8 mouse cellular contexts compared by ENCODE assay signal in genomic region chr7:29317558-29317957, GRCm38 (mm10). TPM values are rescaled to one million over a fixed set of nuclear protein-coding genes. Genes with fewer than 3 reads are reported as not detected.
DNase-seq lines count a peak whose midpoint lies in the region; ATAC-seq lines count a peak whose summit lies in the region.

No protein-coding gene starts in this region.

- H3K9ac ChIP-seq in heart, embryonic 16.5 days (ENCODE audit: low read length): no peak overlapping the region
- H3K9ac ChIP-seq in forebrain, embryonic 15.5 days (replicated peaks): peak overlapping the region; percentile 33; the same call in 1 of the 2 replicates
- no peak overlapping the region for H3K9ac ChIP-seq in liver, embryonic 11.5 days (ENCODE audit: low read depth, low read length)
- no peak overlapping the region for H3K9ac ChIP-seq in stomach, embryonic 15.5 days

- peaks cover 25% of the 10 kb centered on the region for H3K4me1 ChIP-seq in heart, embryonic 16.5 days (ENCODE audit: control insufficient read depth, insufficient read depth, low read length)
- H3K4me1 ChIP-seq in forebrain, embryonic 15.5 days: peaks cover 87% of the 10 kb centered on the region
- peaks cover 64% of the 10 kb centered on the region for H3K4me1 ChIP-seq in liver, embryonic 11.5 days (replicated peaks; ENCODE audit: control insufficient read depth, insufficient read depth, low read length)
- H3K4me1 ChIP-seq in stomach, embryonic 15.5 days: peaks cover 50% of the 10 kb centered on the region

- H3K36me3 ChIP-seq in heart, embryonic 16.5 days (ENCODE audit: control insufficient read depth, insufficient read depth): no peaks in the 10 kb centered on the region
- H3K36me3 ChIP-seq in forebrain, embryonic 15.5 days: peaks cover 20% of the 10 kb centered on the region; the same call in 1 of the 2 replicates
- no peaks in the 10 kb centered on the region for H3K36me3 ChIP-seq in liver, embryonic 11.5 days (ENCODE audit: control insufficient read depth, insufficient read depth, low read length)
- H3K36me3 ChIP-seq in stomach, embryonic 15.5 days: no peaks in the 10 kb centered on the region

- no peaks in the 10 kb centered on the region for H3K9me3 ChIP-seq in heart, embryonic 16.5 days (replicated peaks; ENCODE audit: control insufficient read depth, low read length)
- H3K9me3 ChIP-seq in forebrain, embryonic 15.5 days: no peaks in the 10 kb centered on the region
- no peaks in the 10 kb centered on the region for H3K9me3 ChIP-seq in liver, embryonic 11.5 days (ENCODE audit: control insufficient read depth, low read length)
- no peaks in the 10 kb centered on the region for H3K9me3 ChIP-seq in stomach, embryonic 15.5 days

- 0% methylated on average over 2 of the region's 2 CpGs for WGBS in heart, embryonic 16.5 days
- 3% methylated on average over 2 of the region's 2 CpGs for WGBS in forebrain, embryonic 15.5 days
- WGBS in liver, embryonic 11.5 days: 4% methylated on average over 2 of the region's 2 CpGs
- WGBS in stomach, embryonic 15.5 days: 0% methylated on average over 2 of the region's 2 CpGs

- no peak for DNase-seq in heart, adult 9 months (ENCODE audit: low spot score in 2 of 2)
- peak; percentile 89 for DNase-seq in R1 (ENCODE audit: low read depth, low spot score)
- DNase-seq in liver, embryonic 11.5 days (ENCODE audit: low spot score): peak; percentile 67
- DNase-seq in T-cell, adult 2 months (ENCODE audit: low spot score): no peak
- no peak for DNase-seq in kidney, postnatal 25 days

- peaks cover 21% of the 10 kb centered on the region for H3K27me3 ChIP-seq in heart, embryonic 16.5 days (ENCODE audit: control insufficient read depth, insufficient read depth, low read length)
- H3K27me3 ChIP-seq in forebrain, embryonic 15.5 days: no peaks in the 10 kb centered on the region
- H3K27me3 ChIP-seq in liver, embryonic 11.5 days (replicated peaks; ENCODE audit: control insufficient read depth, insufficient read depth, low read length): no peaks in the 10 kb centered on the region
- no peaks in the 10 kb centered on the region for H3K27me3 ChIP-seq in stomach, embryonic 15.5 days (replicated peaks)

- peak; percentile 33; the same call in 1 of the 2 replicates for ATAC-seq in heart, embryonic 16.5 days (replicated peaks; ENCODE audit: extremely low read depth, insufficient read depth, low FRiP score)
- ATAC-seq in forebrain, embryonic 15.5 days (replicated peaks): peak; percentile 60
- ATAC-seq in liver, embryonic 11.5 days (replicated peaks; ENCODE audit: low FRiP score): no peak
- ATAC-seq in stomach, embryonic 15.5 days (ENCODE audit: insufficient read depth, low FRiP score, low read depth): peak; percentile 20; the same call in 1 of the 2 replicates

- peak overlapping the region; percentile 27; the same call in 1 of the 2 replicates for H3K4me2 ChIP-seq in heart, embryonic 16.5 days (ENCODE audit: low read depth, low read length)
- peak overlapping the region; percentile 33 for H3K4me2 ChIP-seq in forebrain, embryonic 15.5 days (replicated peaks)
- H3K4me2 ChIP-seq in liver, embryonic 11.5 days: peak overlapping the region; percentile 68
- H3K4me2 ChIP-seq in stomach, embryonic 15.5 days: peak overlapping the region; percentile 44

- no peak overlapping the region for H3K4me3 ChIP-seq in heart, embryonic 16.5 days (ENCODE audit: low read length)
- H3K4me3 ChIP-seq in forebrain, embryonic 15.5 days: 0 out of 2 replicates have a peak overlapping the region, but pooled peaks have one; percentile 4
- no peak overlapping the region for H3K4me3 ChIP-seq in liver, embryonic 11.5 days (ENCODE audit: low read depth, low read length)
- H3K4me3 ChIP-seq in stomach, embryonic 15.5 days (replicated peaks): no peak overlapping the region

- no peak overlapping the region for H3K27ac ChIP-seq in heart, embryonic 16.5 days (ENCODE audit: low read length)
- H3K27ac ChIP-seq in forebrain, embryonic 15.5 days (replicated peaks): peak overlapping the region; percentile 98
- peak overlapping the region; percentile 75 for H3K27ac ChIP-seq in liver, embryonic 11.5 days (ENCODE audit: low read depth, low read length)
- H3K27ac ChIP-seq in stomach, embryonic 15.5 days: peak overlapping the region; percentile 82

RNA-seq across cellular contexts. Expression of gene Dpf1, which starts 13.8 kb away (rescaled TPM):
- 2.0 and 3.0 TPM in 2 replicates for polyA plus RNA-seq in heart, embryonic 16.5 days (2015; fragmentation: Nextera tagmentation; extraction: Ambion mirVana)
- polyA plus RNA-seq in forebrain, embryonic 15.5 days (2015; fragmentation: Nextera tagmentation; extraction: Ambion mirVana): 240 and 243 TPM in 2 replicates
- 6.1 and 7.5 TPM in 2 replicates for polyA plus RNA-seq in liver, embryonic 11.5 days (2014; fragmentation: Nextera tagmentation; extraction: Ambion mirVana)
- polyA plus RNA-seq in stomach, embryonic 15.5 days (2015; fragmentation: Nextera tagmentation; extraction: Ambion mirVana): 7.6 and 8.2 TPM in 2 replicates

RNA-seq across cellular contexts. Expression of gene Ppp1r14a, which starts 28.4 kb away (rescaled TPM):
- polyA plus RNA-seq in heart, embryonic 16.5 days (2015; fragmentation: Nextera tagmentation; extraction: Ambion mirVana): 14.2 and 25.4 TPM in 2 replicates
- polyA plus RNA-seq in forebrain, embryonic 15.5 days (2015; fragmentation: Nextera tagmentation; extraction: Ambion mirVana): 6.5 and 8.7 TPM in 2 replicates
- 6.0 and 6.9 TPM in 2 replicates for polyA plus RNA-seq in liver, embryonic 11.5 days (2014; fragmentation: Nextera tagmentation; extraction: Ambion mirVana)
- 42.7 and 56.7 TPM in 2 replicates for polyA plus RNA-seq in stomach, embryonic 15.5 days (2015; fragmentation: Nextera tagmentation; extraction: Ambion mirVana)

RNA-seq across cellular contexts. Expression of gene Spint2, which starts 35.8 kb away (rescaled TPM):
- polyA plus RNA-seq in heart, embryonic 16.5 days (2015; fragmentation: Nextera tagmentation; extraction: Ambion mirVana): 114 and 116 TPM in 2 replicates
- 43.8 and 48.8 TPM in 2 replicates for polyA plus RNA-seq in forebrain, embryonic 15.5 days (2015; fragmentation: Nextera tagmentation; extraction: Ambion mirVana)
- polyA plus RNA-seq in liver, embryonic 11.5 days (2014; fragmentation: Nextera tagmentation; extraction: Ambion mirVana): 51.6 and 53.7 TPM in 2 replicates
- 525 and 574 TPM in 2 replicates for polyA plus RNA-seq in stomach, embryonic 15.5 days (2015; fragmentation: Nextera tagmentation; extraction: Ambion mirVana)

Comparison
In these comparisons a context has a peak if more than half of its experiments do, and no peak if none do; other contexts are left out.
1. DNase-seq: peak in R1 (single experiment) and liver, embryonic 11.5 days (single experiment); none in heart, adult 9 months (0 of 2), T-cell, adult 2 months (single experiment) and kidney, postnatal 25 days (0 of 2).
2. RNA of gene Dpf1, which starts 13.8 kb away (polyA plus RNA-seq): 240 to 243 TPM in forebrain, embryonic 15.5 days; 7.6 to 8.2 TPM in stomach, embryonic 15.5 days, 6.1 to 7.5 TPM in liver, embryonic 11.5 days and 2.0 to 3.0 TPM in heart, embryonic 16.5 days; every median in the first group is over 10 times any median in the second.
3. Peak in every context shown above with its lines, with median percentiles within 50 percentile points of each other: H3K4me2 ChIP-seq.